Mouse (Mus musculus) heart, embryonic 15.5 days (tissue): ENCODE results near the gene Dnajc17. TPM values are rescaled to one million over a fixed set of nuclear protein-coding genes. Genes with fewer than 3 reads are reported as not detected.
A peak's percentile ranks its signal among the peaks of the same experiment; 100 is the strongest.

Experiments
- ATAC-seq: fragments of 200-750 bp; cut with Nextera tagmentation; replicated peaks from 2 replicates; pipeline ENCODE4 v1.8.0; 2017; ENCODE audit warnings: low read depth, moderate TSS enrichment; ENCODE audit not compliant: insufficient number of reproducible peaks, insufficient read depth, low FRiP score
- H3K27ac ChIP-seq: fragments of 300-500 bp; sonication (generic); 2 replicates; pipeline ENCODE4 v1.5.1; 2015; ENCODE audit warnings: mild to moderate bottlenecking, inconsistent platforms
- H3K27me3 ChIP-seq: fragments of 300-500 bp; sonication (generic); 2 replicates; pipeline ENCODE4 v1.6.1; 2015; ENCODE audit warnings: inconsistent platforms
- H3K36me3 ChIP-seq: fragments of 300-500 bp; sonication (generic); 2 replicates; pipeline ENCODE4 v1.6.1; 2015; ENCODE audit warnings: mild to moderate bottlenecking, inconsistent platforms
- H3K4me1 ChIP-seq: fragments of 300-500 bp; sonication (generic); replicated peaks from 2 replicates; pipeline ENCODE4 v1.6.1; 2015; ENCODE audit warnings: inconsistent platforms
- H3K4me2 ChIP-seq: fragments of 300-500 bp; sonication (generic); 2 replicates; pipeline ENCODE4 v1.6.1; 2015; ENCODE audit warnings: inconsistent platforms, mild to moderate bottlenecking, moderate library complexity
- H3K4me3 ChIP-seq: fragments of 300-500 bp; sonication (generic); 2 replicates; pipeline ENCODE4 v1.5.1; 2015; ENCODE audit warnings: mild to moderate bottlenecking, inconsistent platforms
- H3K9ac ChIP-seq: fragments of 300-500 bp; sonication (generic); 2 replicates; pipeline ENCODE4 v1.6.1; 2015; ENCODE audit warnings: mild to moderate bottlenecking, inconsistent platforms
- H3K9me3 ChIP-seq: fragments of 300-500 bp; sonication (generic); replicated peaks from 2 replicates; pipeline ENCODE4 v1.6.1; 2016; ENCODE audit warnings: inconsistent platforms
- WGBS: fragments of 180-500 bp; shearing (Covaris S2); methylation state at CpG from one replicate; pipeline ENCODE4 v1.1.7; 2015; ENCODE audit warnings: mixed read lengths; 5-methylcytosine and 5-hydroxymethylcytosine counted together
- polyA plus RNA-seq: library from polyadenylated mRNA; unstranded; fragments of >200 nt; fragmentation: Nextera tagmentation; extraction: Ambion mirVana; gene quantifications from 2 replicates; pipeline ENCODE4 v1.2.1, GENCODE M21; 2015

Dnajc17 gene
- polyA plus RNA-seq, 1 experiment from 2014 or later, result 12.4 TPM

DNA sequence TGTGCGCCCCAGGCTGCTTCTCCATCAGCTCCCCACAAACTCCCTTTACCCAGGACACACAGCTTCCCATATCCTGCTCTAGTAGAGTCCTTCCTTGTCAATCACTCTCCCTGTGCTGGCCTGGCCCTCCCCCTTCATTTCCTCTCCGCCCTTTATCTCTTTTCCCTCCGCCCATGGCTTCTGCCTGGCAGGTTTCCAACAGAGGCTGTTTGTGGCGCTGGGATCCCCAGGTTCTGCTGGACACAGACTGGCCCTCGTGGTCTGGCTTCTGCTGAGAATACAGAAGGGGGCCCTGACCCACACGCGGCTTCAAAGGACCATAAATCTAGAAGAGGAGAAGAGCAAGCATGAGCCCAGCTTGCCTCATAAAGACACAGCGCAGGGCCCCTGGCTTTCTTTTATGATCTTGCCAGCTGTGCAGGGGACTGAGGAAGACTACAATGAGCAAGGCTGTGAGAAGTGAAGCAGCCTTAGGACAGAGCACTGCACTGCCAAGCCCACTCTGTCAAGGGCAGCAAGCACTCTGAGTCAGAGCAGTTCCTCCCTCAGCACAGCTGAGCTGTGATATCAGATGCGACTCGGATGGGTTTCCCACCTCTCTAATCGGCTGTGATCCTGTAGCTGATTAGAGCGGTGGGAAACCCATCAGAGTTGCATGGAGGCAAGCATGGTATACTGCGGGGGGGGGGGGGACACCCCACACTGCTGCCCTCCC, 35.6 kb downstream of the Dnajc17 start:
- peaks cover 25% of the 10 kb centered on the region for H3K4me1 ChIP-seq
- peak overlapping the region; percentile 18; the same call in 1 of the 2 replicates for H3K4me3 ChIP-seq
- no peaks in the 10 kb centered on the region for H3K9me3 ChIP-seq
- H3K27me3 ChIP-seq, result peaks cover 3% of the 10 kb centered on the region
- H3K9ac ChIP-seq, result peak overlapping the region; percentile 40
- H3K4me2 ChIP-seq, result peak overlapping the region; percentile 56
- H3K27ac ChIP-seq, result peak overlapping the region; percentile 65
- peak; percentile 65 for ATAC-seq
- WGBS, result 14% methylated on average over 13 of the region's 13 CpGs
- no peaks in the 10 kb centered on the region; the same call in 1 of the 2 replicates for H3K36me3 ChIP-seq

DNA sequence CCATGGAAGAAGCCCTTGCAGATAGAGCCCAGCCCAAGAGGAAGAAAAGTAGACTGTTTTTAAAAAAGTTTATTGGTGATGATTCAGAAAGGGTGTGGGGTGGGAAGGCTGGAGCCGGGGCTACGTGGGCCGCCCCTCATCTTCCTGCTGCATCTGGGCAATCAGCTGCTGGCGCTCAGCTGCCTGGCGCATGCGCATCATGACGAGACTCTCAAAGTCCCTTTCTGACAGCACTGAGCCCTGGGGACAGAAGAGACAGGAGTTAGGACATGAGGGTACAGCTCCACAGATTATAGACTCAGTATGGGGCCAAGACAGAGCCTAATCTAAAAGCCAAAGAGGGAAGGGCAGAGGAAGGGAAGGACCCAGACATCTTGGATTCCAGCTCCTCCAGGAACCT, 36.1 kb downstream of the Dnajc17 start:
- H3K9ac ChIP-seq, result no peak overlapping the region
- no peaks in the 10 kb centered on the region for H3K9me3 ChIP-seq
- ATAC-seq, result no peak
- peaks cover 7% of the 10 kb centered on the region for H3K27me3 ChIP-seq
- H3K4me2 ChIP-seq, result peak overlapping the region; percentile 56
- H3K27ac ChIP-seq, result peak overlapping the region; percentile 17; the same call in 1 of the 2 replicates
- H3K4me1 ChIP-seq, result peaks cover 30% of the 10 kb centered on the region
- WGBS, result 82% methylated on average over 7 of the region's 7 CpGs
- no peak overlapping the region for H3K4me3 ChIP-seq
- no peaks in the 10 kb centered on the region; the same call in 1 of the 2 replicates for H3K36me3 ChIP-seq

DNA sequence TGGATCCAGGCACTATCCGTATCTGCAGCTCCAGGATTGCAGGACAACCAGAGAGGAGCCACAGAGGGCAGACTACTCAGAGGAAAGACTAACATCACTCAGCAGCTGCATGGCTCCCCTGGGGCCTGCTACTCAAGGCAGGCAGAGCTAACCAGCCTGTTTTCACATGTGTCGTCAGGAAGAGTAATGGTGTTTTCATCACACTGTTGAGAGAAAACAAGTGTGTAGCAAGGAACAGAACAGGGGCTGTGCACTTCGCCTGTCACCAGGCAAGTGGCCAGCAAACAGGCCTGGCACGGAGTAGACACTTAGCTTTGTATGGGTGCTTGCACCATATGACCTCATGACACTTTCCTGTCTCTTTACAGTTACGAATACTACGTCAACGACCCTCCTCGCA, 37.0 kb downstream of the Dnajc17 start:
- H3K36me3 ChIP-seq, result no peaks in the 10 kb centered on the region; the same call in 1 of the 2 replicates
- ATAC-seq, result no peak
- no peak overlapping the region for H3K4me2 ChIP-seq
- H3K4me3 ChIP-seq, result no peak overlapping the region
- peaks cover 11% of the 10 kb centered on the region for H3K27me3 ChIP-seq
- no peak overlapping the region for H3K27ac ChIP-seq
- WGBS, result 42% methylated on average over 8 of the region's 8 CpGs
- H3K9me3 ChIP-seq, result no peaks in the 10 kb centered on the region
- H3K4me1 ChIP-seq, result peaks cover 39% of the 10 kb centered on the region
- no peak overlapping the region for H3K9ac ChIP-seq

DNA sequence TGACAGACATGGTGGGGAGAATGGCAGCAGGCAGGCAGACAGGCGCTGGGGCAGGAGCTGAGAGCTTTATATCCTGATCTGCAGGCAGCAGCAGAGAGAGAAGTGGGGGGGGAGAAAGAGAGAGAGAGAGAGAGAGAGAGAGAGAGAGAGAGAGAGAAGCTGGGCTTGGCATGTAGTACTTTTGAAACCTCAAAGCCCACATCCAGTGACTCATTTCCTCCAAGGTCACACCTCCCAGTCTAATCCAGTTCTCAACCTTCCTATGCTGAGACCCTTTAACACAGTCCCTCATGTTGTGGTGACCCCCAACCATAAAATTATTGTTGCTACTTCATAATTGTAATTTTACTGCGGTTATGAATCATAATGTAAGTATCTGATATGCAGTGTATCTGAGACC, 38.3 kb downstream of the Dnajc17 start:
- Histone ChIP-seq H3K36me3 (no peaks in the 10 kb centered on the region; the same call in 1 of the 2 replicates), H3K4me1 (peaks cover 40% of the 10 kb centered on the region), H3K27me3 (peaks cover 20% of the 10 kb centered on the region), H3K27ac (no peak overlapping the region), H3K9ac (no peak overlapping the region), H3K9me3 (no peaks in the 10 kb centered on the region), H3K4me2 (no peak overlapping the region), H3K4me3 (no peak overlapping the region)
- ATAC-seq, result no peak
- 82% methylated on average over 2 of the region's 2 CpGs for WGBS

DNA sequence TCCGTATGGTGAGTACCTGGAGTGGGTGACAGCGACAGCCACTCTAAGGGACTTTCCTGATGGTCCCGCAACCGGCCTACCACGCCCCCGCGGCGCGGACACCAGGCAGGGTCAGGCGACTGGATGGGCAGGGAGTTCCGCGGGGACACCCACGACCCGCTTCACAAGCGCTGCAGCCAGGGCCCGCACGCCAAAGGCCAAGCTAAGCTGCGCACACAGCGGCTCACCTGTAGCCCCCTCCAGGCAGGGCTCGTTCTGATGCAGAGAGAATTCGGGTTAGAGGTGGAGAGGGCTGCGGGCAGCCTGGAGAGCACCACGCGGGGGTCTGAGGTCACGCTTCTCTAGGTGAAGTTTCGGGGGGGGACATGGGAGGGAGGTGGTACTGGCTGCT, 40.7 kb downstream of the Dnajc17 start:
- 3% methylated on average over 26 of the region's 26 CpGs for WGBS
- Histone ChIP-seq H3K4me3 (peak overlapping the region; percentile 61), H3K4me2 (peak overlapping the region; percentile 98), H3K9me3 (no peaks in the 10 kb centered on the region), H3K4me1 (peaks cover 25% of the 10 kb centered on the region), H3K27ac (no peak overlapping the region), H3K9ac (peak overlapping the region; percentile 53), H3K27me3 (peaks cover 21% of the 10 kb centered on the region), H3K36me3 (no peaks in the 10 kb centered on the region; the same call in 1 of the 2 replicates)
- ATAC-seq, result no peak

DNA sequence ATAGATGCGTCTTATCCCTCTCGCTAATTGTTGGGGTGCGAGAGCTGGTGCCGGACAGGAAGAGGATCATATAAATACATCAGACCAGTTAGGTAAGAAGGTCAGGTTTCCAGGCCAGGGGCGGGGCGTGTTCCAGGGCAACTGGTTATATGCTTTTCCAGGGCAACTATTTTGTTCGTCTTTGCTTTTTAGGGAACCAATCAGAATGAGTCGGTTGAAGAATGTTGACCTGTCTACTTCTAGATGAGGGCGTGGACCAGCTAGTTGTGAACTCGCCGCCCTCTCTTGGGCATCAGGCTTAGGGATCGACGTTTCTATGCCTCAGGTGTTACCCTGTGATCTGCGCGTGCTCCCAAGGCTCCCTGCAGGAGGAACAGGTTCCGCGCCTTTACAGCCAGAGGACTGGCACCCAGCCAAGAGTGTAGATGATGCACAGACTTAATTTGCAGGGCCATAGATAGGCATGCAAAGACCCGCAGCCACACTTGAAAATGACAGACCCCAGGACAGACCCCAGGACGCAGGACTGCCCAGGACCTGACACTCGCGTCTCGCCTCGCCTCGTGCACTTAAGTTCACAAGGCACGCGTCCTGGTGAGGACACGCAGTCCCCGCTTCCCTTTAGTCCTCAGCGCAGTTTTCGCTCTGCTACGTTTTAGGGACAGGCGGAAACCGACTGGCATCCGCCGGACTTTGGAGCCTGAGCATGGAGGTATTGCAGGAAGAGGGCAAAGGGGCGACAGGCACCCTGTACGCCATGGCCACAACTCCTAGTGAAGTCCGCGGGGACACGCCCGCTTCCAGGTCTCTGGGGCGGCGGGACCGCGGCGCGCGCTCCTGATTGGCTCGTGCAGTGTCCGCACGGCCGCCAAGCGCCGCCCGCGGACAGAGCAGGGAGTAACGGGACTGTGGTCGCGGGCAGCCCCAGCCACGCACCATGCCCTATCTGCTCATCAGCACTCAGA, 41.4 kb downstream of the Dnajc17 start, which contains the start of gene Gchfr:
Gene Gchfr, plus strand, starts transcription at position 873 of the 965 bp plus-strand sequence.
- Histone ChIP-seq H3K4me3 (peak within 1 kb of the TSS; percentile 61), H3K27me3 (peaks cover 21% of the 10 kb centered on the region), H3K9ac (peak within 1 kb of the TSS; percentile 53), H3K4me1 (peaks cover 19% of the 10 kb centered on the region), H3K27ac (no peak within 1 kb of the TSS), H3K9me3 (no peaks in the 10 kb centered on the region), H3K4me2 (peak within 1 kb of the TSS; percentile 98), H3K36me3 (no peaks in the 10 kb centered on the region; the same call in 1 of the 2 replicates)
- peak; percentile 78 for ATAC-seq
- under 1% methylated on average over 60 of the region's 60 CpGs for WGBS

DNA sequence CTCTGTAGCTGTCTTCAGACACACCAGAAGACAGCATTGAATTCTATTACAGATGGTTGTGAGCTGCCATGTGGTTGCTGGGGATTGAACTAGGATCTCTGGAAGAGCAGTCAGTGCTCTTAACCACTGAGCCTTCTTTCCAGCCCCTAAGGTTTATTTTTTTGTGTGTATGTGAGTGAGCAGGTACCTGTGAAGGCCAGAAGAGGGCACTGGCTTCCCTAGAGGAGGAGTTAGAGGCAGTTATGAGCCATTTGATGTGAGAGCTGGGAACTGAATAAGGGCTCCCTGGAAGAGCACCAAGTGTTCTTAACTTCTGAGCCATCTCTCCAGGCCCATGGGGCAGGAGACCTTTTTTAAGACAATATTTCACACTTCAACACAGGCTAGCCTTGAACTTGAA, 43.2 kb downstream of the Dnajc17 start:
- Histone ChIP-seq H3K27me3 (peaks cover 21% of the 10 kb centered on the region), H3K4me3 (no peak overlapping the region), H3K4me1 (peaks cover 23% of the 10 kb centered on the region), H3K9me3 (no peaks in the 10 kb centered on the region), H3K4me2 (no peak overlapping the region), H3K27ac (no peak overlapping the region), H3K9ac (no peak overlapping the region), H3K36me3 (no peaks in the 10 kb centered on the region)
- ATAC-seq, result no peak

DNA sequence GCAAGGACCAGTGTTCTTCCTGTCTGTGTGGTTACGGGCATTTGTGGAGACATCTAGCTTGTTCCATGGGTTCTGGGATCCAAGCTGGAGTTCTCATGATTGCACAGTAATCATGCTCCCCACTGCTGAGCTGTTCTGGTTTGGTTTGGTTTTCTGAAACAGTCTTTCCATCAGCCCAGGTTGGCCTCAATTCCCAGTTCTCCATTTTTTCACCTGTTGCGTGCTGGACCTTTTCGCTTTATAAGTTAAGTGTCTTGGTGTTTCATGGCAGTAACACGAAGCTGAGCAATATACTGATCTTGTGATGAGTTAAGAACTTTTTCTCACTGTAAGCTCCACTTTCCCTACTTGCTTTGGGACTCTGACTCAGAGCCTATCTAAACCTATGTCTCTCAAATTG, 44.6 kb downstream of the Dnajc17 start:
- Histone ChIP-seq H3K9ac (no peak overlapping the region), H3K27me3 (peaks cover 21% of the 10 kb centered on the region), H3K4me1 (peaks cover 23% of the 10 kb centered on the region), H3K4me2 (no peak overlapping the region), H3K27ac (no peak overlapping the region), H3K9me3 (no peaks in the 10 kb centered on the region), H3K4me3 (no peak overlapping the region), H3K36me3 (no peaks in the 10 kb centered on the region)
- WGBS, result 82% methylated on average over 4 of the region's 4 CpGs
- no peak for ATAC-seq

DNA sequence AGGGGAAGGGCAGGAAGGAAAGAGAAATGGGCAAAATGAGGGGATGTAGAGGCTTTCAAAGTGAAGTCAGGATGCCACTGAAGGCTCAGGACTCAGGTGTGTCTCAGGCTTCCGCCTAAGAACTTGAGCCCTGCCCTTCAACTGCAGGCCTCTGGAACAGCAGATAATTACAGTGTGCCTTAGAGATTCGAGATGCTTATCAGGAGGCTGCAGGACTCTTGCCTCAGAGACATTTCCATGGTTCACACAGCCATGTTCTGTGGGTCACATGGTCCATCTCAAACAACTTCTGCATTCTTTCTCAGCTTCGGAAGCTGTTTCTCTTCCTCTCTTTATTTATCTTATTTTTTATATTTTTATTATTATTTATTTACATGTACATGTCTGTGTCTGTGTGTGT, 45.5 kb downstream of the Dnajc17 start:
- H3K4me2 ChIP-seq, result no peak overlapping the region
- no peak overlapping the region for H3K4me3 ChIP-seq
- peaks cover 20% of the 10 kb centered on the region for H3K27me3 ChIP-seq
- no peaks in the 10 kb centered on the region for H3K36me3 ChIP-seq
- no peak overlapping the region for H3K9ac ChIP-seq
- no peak for ATAC-seq
- 59% methylated on average over 3 of the region's 3 CpGs for WGBS
- no peaks in the 10 kb centered on the region for H3K9me3 ChIP-seq
- H3K4me1 ChIP-seq, result peaks cover 23% of the 10 kb centered on the region
- no peak overlapping the region for H3K27ac ChIP-seq

DNA sequence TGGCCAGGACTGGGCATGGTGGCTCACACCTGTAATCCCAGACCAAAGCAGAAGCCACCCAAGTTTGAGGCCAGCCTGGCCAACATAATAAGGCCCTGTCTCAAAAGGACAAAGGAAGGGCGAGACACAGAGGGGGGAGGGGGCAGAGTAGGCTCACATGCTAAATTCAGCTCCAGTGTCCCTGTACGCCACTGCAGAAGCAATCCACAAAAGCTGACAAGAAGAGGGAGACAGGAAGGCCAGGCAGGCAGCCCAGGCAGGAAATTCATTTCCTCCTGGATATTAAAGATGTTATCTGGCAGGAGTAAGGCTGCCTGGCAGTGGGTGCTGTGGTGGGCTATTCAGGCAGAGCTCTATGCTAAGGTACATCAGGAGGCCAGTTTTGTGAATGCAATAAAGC, 47.3 kb downstream of the Dnajc17 start:
- WGBS, result 22% methylated on average over 2 of the region's 2 CpGs
- no peak for ATAC-seq
- no peaks in the 10 kb centered on the region for H3K36me3 ChIP-seq
- H3K27me3 ChIP-seq, result peaks cover 9% of the 10 kb centered on the region; the same call in 1 of the 2 replicates
- H3K4me3 ChIP-seq, result no peak overlapping the region
- peak overlapping the region; percentile 31 for H3K27ac ChIP-seq
- no peaks in the 10 kb centered on the region for H3K9me3 ChIP-seq
- no peak overlapping the region for H3K4me2 ChIP-seq
- peaks cover 11% of the 10 kb centered on the region for H3K4me1 ChIP-seq
- H3K9ac ChIP-seq, result no peak overlapping the region

DNA sequence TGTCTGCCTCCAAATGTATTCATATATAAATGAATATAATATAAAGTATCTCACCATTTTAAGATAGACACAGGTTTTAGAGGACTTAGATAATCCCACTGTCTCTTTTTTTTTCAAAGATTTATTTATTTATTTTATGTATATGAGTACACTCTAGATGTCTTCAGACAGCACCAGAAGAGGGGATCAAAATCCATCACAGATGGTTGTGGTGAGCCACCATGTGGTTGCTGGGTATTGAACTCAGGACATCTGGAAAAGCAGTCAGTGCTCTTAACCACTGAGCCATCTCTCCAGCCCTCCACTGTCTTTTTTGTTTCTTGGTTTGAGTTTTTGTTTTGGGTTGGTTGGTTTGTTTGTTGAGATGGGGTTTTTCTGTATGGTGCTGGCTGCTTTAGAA, 50.8 kb downstream of the Dnajc17 start:
- no peak overlapping the region for H3K4me3 ChIP-seq
- H3K27ac ChIP-seq, result no peak overlapping the region
- H3K4me2 ChIP-seq, result no peak overlapping the region
- H3K27me3 ChIP-seq, result no peaks in the 10 kb centered on the region
- H3K9ac ChIP-seq, result no peak overlapping the region
- ATAC-seq, result no peak
- peaks cover 14% of the 10 kb centered on the region for H3K36me3 ChIP-seq
- H3K9me3 ChIP-seq, result no peaks in the 10 kb centered on the region
- peaks cover 22% of the 10 kb centered on the region for H3K4me1 ChIP-seq
